Mouse (Mus musculus) spleen, postnatal 0 days (tissue): ENCODE results near the gene Gmnc. TPM values are rescaled to one million over a fixed set of nuclear protein-coding genes. Genes with fewer than 3 reads are reported as not detected.

Experiments used
- polyA plus RNA-seq: library from polyadenylated mRNA; unstranded; fragments of >200 nt; fragmentation: Nextera tagmentation; extraction: Ambion mirVana; gene quantifications from 2 replicates; pipeline ENCODE4 v1.2.1, GENCODE M21; 2015

The Gmnc gene
- polyA plus RNA-seq: not detected in 2 replicates

DNA sequence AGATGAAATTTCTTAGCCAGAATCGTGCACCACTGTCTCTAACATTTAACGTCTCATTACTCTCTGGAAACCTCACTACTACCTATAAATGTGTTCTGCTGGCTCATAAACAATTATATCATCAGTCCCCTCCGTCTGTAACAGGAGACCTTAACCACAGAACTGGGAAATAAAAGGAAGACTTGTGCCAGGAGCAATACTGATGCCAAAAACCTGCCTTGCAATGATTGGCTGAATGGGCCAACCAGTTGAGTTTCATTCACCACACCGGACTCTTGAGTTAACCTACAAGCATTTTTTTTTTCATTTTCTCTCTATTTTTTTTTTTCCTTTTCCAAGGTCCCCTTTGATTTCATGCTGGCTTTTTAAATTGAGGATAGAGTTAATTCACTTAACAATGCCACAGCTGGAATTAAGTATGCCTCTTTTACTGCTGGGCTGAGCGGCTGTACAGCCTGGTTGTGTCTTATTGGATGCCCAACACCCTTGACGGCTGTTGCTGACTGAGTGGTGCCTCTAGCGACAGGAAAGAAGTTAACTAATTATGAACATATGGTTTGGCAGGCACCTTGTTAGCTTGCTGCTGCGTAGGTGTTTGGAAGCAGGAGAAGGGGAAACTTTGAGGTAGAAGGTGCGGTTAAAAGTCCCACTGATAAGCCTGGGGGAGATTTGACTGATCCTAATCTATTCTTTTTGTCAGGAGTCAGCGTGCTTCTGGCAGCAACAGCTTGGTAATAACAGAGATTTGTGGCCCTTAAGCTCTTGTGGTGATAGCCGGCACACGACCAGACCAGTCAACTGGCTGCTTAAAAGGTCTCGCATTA is at the start of gene Gmnc:
Gene Gmnc, minus strand, starts transcription at position 176 of the 824 bp plus-strand sequence.

